Mouse (Mus musculus) liver, postnatal 0 days (tissue): ENCODE data around the gene Bnc2. TPM values are rescaled to one million over a fixed set of nuclear protein-coding genes. Genes with fewer than 3 reads are reported as not detected.

ENCODE experiments used
- ATAC-seq: fragments of 200-750 bp; cut with Nextera tagmentation; 2 replicates; pipeline ENCODE4 v1.8.0; 2017; ENCODE audit warnings: mild to moderate bottlenecking, moderate library complexity
- DNase-seq: peaks from one replicate; pipeline ENCODE4 v3.0.0-alpha.2; 2016
- H3K27ac ChIP-seq: fragments of 300-500 bp; sonication (generic); 2 replicates; pipeline ENCODE4 v1.5.1; 2014; ENCODE audit warnings: antibody characterized with exemption, moderate library complexity, mild to moderate bottlenecking, low read depth
- H3K27me3 ChIP-seq: fragments of 300-500 bp; sonication (generic); 2 replicates; pipeline ENCODE4 v1.6.1; 2014; ENCODE audit warnings: low read length, control low read depth, mixed read lengths; ENCODE audit not compliant: insufficient read depth
- H3K36me3 ChIP-seq: fragments of 300-500 bp; sonication (generic); replicated peaks from 2 replicates; pipeline ENCODE4 v1.6.1; 2014; ENCODE audit warnings: mild to moderate bottlenecking, control low read depth, low read length, moderate library complexity, mixed read lengths; ENCODE audit not compliant: insufficient read depth
- H3K4me1 ChIP-seq: fragments of 300-500 bp; sonication (generic); 2 replicates; pipeline ENCODE4 v1.6.1; 2014; ENCODE audit warnings: antibody characterized with exemption, mild to moderate bottlenecking, control low read depth; ENCODE audit not compliant: insufficient read depth
- H3K4me2 ChIP-seq: fragments of 300-500 bp; sonication (generic); 2 replicates; pipeline ENCODE4 v1.6.1; 2014; ENCODE audit warnings: low read depth, mild to moderate bottlenecking, low read length, moderate library complexity, mixed read lengths
- H3K4me3 ChIP-seq: fragments of 300-500 bp; sonication (generic); 2 replicates; pipeline ENCODE4 v1.5.1; 2014; ENCODE audit warnings: low read depth, low read length
- H3K9ac ChIP-seq: fragments of 300-500 bp; sonication (generic); replicated peaks from 2 replicates; pipeline ENCODE4 v1.6.1; 2014; ENCODE audit warnings: mild to moderate bottlenecking, moderate library complexity
- H3K9me3 ChIP-seq: fragments of 300-500 bp; sonication (generic); 2 replicates; pipeline ENCODE4 v1.6.1; 2016; ENCODE audit warnings: mild to moderate bottlenecking, control low read depth, low read length, mixed read lengths
- CTCF ChIP-seq: sonication (generic); IDR thresholded peaks from 2 replicates; pipeline ENCODE4 v1.5.1; 2016; ENCODE audit warnings: antibody characterized with exemption, low read depth
- EP300 ChIP-seq: IDR thresholded peaks from 2 replicates; pipeline ENCODE4 v1.6.1; 2016; ENCODE audit warnings: antibody characterized with exemption, low read depth, mild to moderate bottlenecking
- WGBS: fragments of 180-500 bp; shearing (Covaris S2); extraction: QIAGEN DNeasy Blood & Tissue Kit; methylation state at CpG from one replicate; pipeline ENCODE4 v1.1.7; 2014; ENCODE audit not compliant: insufficient replicate concordance; 5-methylcytosine and 5-hydroxymethylcytosine counted together
- polyA plus RNA-seq: library from polyadenylated mRNA; unstranded; fragments of >200 nt; fragmentation: Nextera tagmentation; extraction: Ambion mirVana; gene quantifications from 2 replicates; pipeline ENCODE4 v1.2.1, GENCODE M21; 2015

Bnc2 gene
- polyA plus RNA-seq, 1 experiment from 2014 or later, result 0.32 TPM

GRCm38 (mm10) chr4:84349536-84349935 lies 325.5 kb downstream of the Bnc2 start:
- no peak overlapping the region for H3K4me3 ChIP-seq
- DNase-seq, result no peak

DNA sequence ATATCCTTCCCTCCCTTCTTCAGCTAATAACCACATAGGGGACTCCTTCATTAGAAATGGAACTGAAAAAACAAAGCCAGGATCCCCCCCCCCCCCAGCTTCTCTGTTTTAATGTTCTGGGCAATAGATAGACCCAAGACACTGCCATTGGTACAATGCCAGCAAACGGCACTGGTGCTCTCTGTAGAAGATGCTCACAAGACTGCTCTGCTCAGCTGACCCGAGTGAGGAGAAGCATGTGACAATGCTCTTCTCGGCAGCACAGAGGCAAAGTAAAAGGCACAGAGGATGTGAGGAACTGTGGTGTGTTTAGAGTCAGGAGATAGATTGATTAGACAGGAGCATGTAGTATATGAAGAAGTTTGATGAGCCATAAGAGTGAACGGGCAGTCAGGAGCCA lies 335.9 kb downstream of the Bnc2 start:
- DNase-seq, result no peak

More at GRCm38 (mm10) chr4:84349536-84349935, 325.5 kb downstream of the Bnc2 start:
- Histone ChIP-seq H3K36me3 (no peaks in the 10 kb centered on the region), H3K27ac (no peak overlapping the region), H3K4me1 (no peaks in the 10 kb centered on the region), H3K27me3 (no peaks in the 10 kb centered on the region), H3K4me2 (no peak overlapping the region), H3K9ac (no peak overlapping the region), H3K9me3 (no peaks in the 10 kb centered on the region)
- no peak for ATAC-seq
- 52% methylated on average over 5 of the region's 5 CpGs for WGBS
- TF ChIP-seq EP300 (no peak), CTCF (no peak)

GRCm38 (mm10) chr4:84331995-84332394 lies 343.1 kb downstream of the Bnc2 start:
- no peak overlapping the region for H3K27ac ChIP-seq
- no peaks in the 10 kb centered on the region for H3K4me1 ChIP-seq
- H3K4me2 ChIP-seq, result no peak overlapping the region
- DNase-seq (no peak), ATAC-seq (no peak)
- no peaks in the 10 kb centered on the region for H3K9me3 ChIP-seq
- WGBS, result 83% methylated on average over 9 of the region's 9 CpGs
- TF ChIP-seq EP300, result no peak
- no peak overlapping the region for H3K4me3 ChIP-seq
- H3K27me3 ChIP-seq, result no peaks in the 10 kb centered on the region
- H3K36me3 ChIP-seq, result no peaks in the 10 kb centered on the region
- no peak overlapping the region for H3K9ac ChIP-seq

More for the DNA sequence above, 335.9 kb downstream of the Bnc2 start:
- H3K27me3 ChIP-seq, result no peaks in the 10 kb centered on the region
- H3K9me3 ChIP-seq, result no peaks in the 10 kb centered on the region
- H3K27ac ChIP-seq, result no peak overlapping the region
- H3K4me2 ChIP-seq, result no peak overlapping the region
- no peak for ATAC-seq
- H3K4me3 ChIP-seq, result no peak overlapping the region
- no peaks in the 10 kb centered on the region for H3K36me3 ChIP-seq
- no peaks in the 10 kb centered on the region for H3K4me1 ChIP-seq
- no peak overlapping the region for H3K9ac ChIP-seq
- no peak for TF ChIP-seq EP300
- TF ChIP-seq CTCF, result no peak
- WGBS, result 82% methylated on average over 4 of the region's 4 CpGs

- H3K27ac ChIP-seq, result no peak overlapping the region
- H3K4me2 ChIP-seq, result no peak overlapping the region
- no peak overlapping the region for H3K9ac ChIP-seq
- no peaks in the 10 kb centered on the region for H3K4me1 ChIP-seq
- no peaks in the 10 kb centered on the region for H3K9me3 ChIP-seq
- no peak for TF ChIP-seq EP300
- no peak for TF ChIP-seq CTCF
- ATAC-seq, result no peak
- WGBS, result 59% methylated on average over 3 of the region's 3 CpGs
- H3K4me3 ChIP-seq, result no peak overlapping the region
- H3K27me3 ChIP-seq, result no peaks in the 10 kb centered on the region
- DNase-seq, result no peak
- H3K36me3 ChIP-seq, result no peaks in the 10 kb centered on the region
Measured at GRCm38 (mm10) chr4:84331450-84331849, 343.6 kb downstream of the Bnc2 start.

- ATAC-seq (no peak), DNase-seq (no peak)
- WGBS, result 75% methylated on average over 4 of the region's 4 CpGs
- H3K4me2 ChIP-seq, result no peak overlapping the region
- H3K27me3 ChIP-seq, result no peaks in the 10 kb centered on the region
- H3K9ac ChIP-seq, result no peak overlapping the region
- H3K4me3 ChIP-seq, result no peak overlapping the region
- H3K36me3 ChIP-seq, result no peaks in the 10 kb centered on the region
- H3K27ac ChIP-seq, result no peak overlapping the region
- TF ChIP-seq CTCF (no peak), EP300 (no peak)
- H3K4me1 ChIP-seq, result no peaks in the 10 kb centered on the region
- no peaks in the 10 kb centered on the region for H3K9me3 ChIP-seq
Measured at GRCm38 (mm10) chr4:84330509-84330908, 344.6 kb downstream of the Bnc2 start.

- Histone ChIP-seq H3K9ac (no peak overlapping the region), H3K4me2 (no peak overlapping the region), H3K27ac (no peak overlapping the region), H3K36me3 (no peaks in the 10 kb centered on the region), H3K4me1 (no peaks in the 10 kb centered on the region), H3K9me3 (no peaks in the 10 kb centered on the region), H3K4me3 (no peak overlapping the region), H3K27me3 (no peaks in the 10 kb centered on the region)
- 79% methylated on average over 5 of the region's 5 CpGs for WGBS
- no peak for ATAC-seq
- no peak for DNase-seq
- TF ChIP-seq CTCF (no peak), EP300 (no peak)
Measured at GRCm38 (mm10) chr4:84329651-84330050, 345.4 kb downstream of the Bnc2 start.

- 75% methylated on average over 4 of the region's 4 CpGs for WGBS
Measured at GRCm38 (mm10) chr4:84324371-84324770, 350.7 kb downstream of the Bnc2 start.

More at GRCm38 (mm10) chr4:84324371-84324770, 350.7 kb downstream of the Bnc2 start:
- Histone ChIP-seq H3K27ac (no peak overlapping the region), H3K4me3 (no peak overlapping the region), H3K9me3 (no peaks in the 10 kb centered on the region), H3K4me1 (no peaks in the 10 kb centered on the region), H3K4me2 (no peak overlapping the region), H3K36me3 (no peaks in the 10 kb centered on the region), H3K9ac (no peak overlapping the region), H3K27me3 (no peaks in the 10 kb centered on the region)
- TF ChIP-seq CTCF (no peak), EP300 (no peak)
- ATAC-seq (no peak), DNase-seq (no peak)
